Mouse (Mus musculus) liver, adult 2 months (tissue): Measurements from ENCODE around the gene Armc7. TPM values are rescaled to one million over a fixed set of nuclear protein-coding genes. Genes with fewer than 3 reads are reported as not detected.
"Not testable (repeated sequence)": the region's sequence is repeated elsewhere in the genome, so short reads cannot be mapped to it uniquely, and the experiment has no call there.

Experiments used
- DNase-seq: peaks from one replicate; pipeline ENCODE4 v3.0.0-alpha.2; 2011; ENCODE audit warnings: low read depth, low spot score; ENCODE audit errors: extremely low read depth
- H3K27ac ChIP-seq: fragments of 200-500 bp; replicated peaks from 2 replicates; pipeline ENCODE4 v1.5.1; 2012; ENCODE audit warnings: low read depth, mild to moderate bottlenecking, control low read depth, inconsistent platforms, low read length; ENCODE audit not compliant: insufficient read depth
- H3K27me3 ChIP-seq: fragments of 200-500 bp; 2 replicates; pipeline ENCODE4 v1.6.1; 2012; ENCODE audit warnings: mild to moderate bottlenecking, moderate library complexity, low read length, inconsistent platforms; ENCODE audit not compliant: control insufficient read depth, insufficient read depth
- H3K36me3 ChIP-seq: fragments of 200-500 bp; 2 replicates; pipeline ENCODE4 v1.6.1; 2012; ENCODE audit warnings: low read length, inconsistent platforms; ENCODE audit not compliant: control insufficient read depth, insufficient read depth
- H3K4me1 ChIP-seq: fragments of 200-500 bp; 2 replicates; pipeline ENCODE4 v1.6.1; 2011; ENCODE audit warnings: low read length; ENCODE audit not compliant: control insufficient read depth, insufficient read depth
- H3K4me3 ChIP-seq: fragments of 200-500 bp; 2 replicates; pipeline ENCODE4 v1.5.1; 2011; ENCODE audit warnings: low read depth, mild to moderate bottlenecking, control low read depth, low read length, moderate library complexity; ENCODE audit not compliant: insufficient read depth
- H3K79me2 ChIP-seq: fragments of 200-500 bp; 2 replicates; pipeline ENCODE4 v1.6.1; 2012; ENCODE audit warnings: inconsistent platforms, mild to moderate bottlenecking, low read length, moderate library complexity; ENCODE audit not compliant: control insufficient read depth, insufficient read depth
- H3K9ac ChIP-seq: fragments of 200-500 bp; 2 replicates; pipeline ENCODE4 v1.6.1; 2012; ENCODE audit warnings: low read depth, mild to moderate bottlenecking, control low read depth, inconsistent platforms, low read length
- CTCF ChIP-seq: fragments of 200-500 bp; IDR thresholded peaks from 2 replicates; pipeline ENCODE4 v1.5.1; 2011; ENCODE audit warnings: low read depth, low read length, control low read depth
- POLR2A ChIP-seq: fragments of 200-500 bp; IDR thresholded peaks from 2 replicates; pipeline ENCODE4 v1.6.1; 2011; ENCODE audit warnings: low read length, control low read depth; ENCODE audit not compliant: insufficient read depth; ENCODE audit errors: extremely low read depth
- WGBS: fragments of 180-500 bp; shearing (Covaris S2); methylation state at CpG from one replicate; pipeline ENCODE4 v1.1.7; 2018; 5-methylcytosine and 5-hydroxymethylcytosine counted together
- polyA plus RNA-seq: library from polyadenylated mRNA; depleted of rRNA; stranded (reverse); fragments of >200 nt; gene quantifications from 2 replicates; pipeline ENCODE4 v1.2.3, GENCODE M21; 2012
- total RNA-seq: library from RNA; depleted of rRNA; stranded (reverse); fragments of >200 nt; gene quantifications from 2 replicates; pipeline ENCODE4 v1.2.3, GENCODE M21; 2014

The Armc7 gene
- total and polyA plus RNA-seq, 2 experiments = 1.6 to 4.0 TPM

GRCm38 (mm10) chr11:115490441-115491355, 15.2 kb downstream of the Armc7 start:
- Histone ChIP-seq H3K27me3 (no peaks in the 10 kb centered on the region), H3K4me3 (peak overlapping the region; percentile 23; the same call in 1 of the 2 replicates), H3K9ac (peak overlapping the region; percentile 33; the same call in 1 of the 2 replicates), H3K27ac (no peak overlapping the region), H3K36me3 (no peaks in the 10 kb centered on the region), H3K79me2 (no peaks in the 10 kb centered on the region), H3K4me1 (no peaks in the 10 kb centered on the region)
- TF ChIP-seq CTCF = no peak
- TF ChIP-seq POLR2A = no peak
- 37% methylated on average over 25 of the region's 25 CpGs for WGBS
- no peak for DNase-seq

GRCm38 (mm10) chr11:115491356-115492083, 16.1 kb downstream of the Armc7 start, which contains the start of gene Nt5c:
Gene Nt5c, minus strand, starts transcription at chr11:115491862.
- TF ChIP-seq POLR2A (0 out of 2 replicates have a peak, but pooled peaks have one; percentile 34), CTCF (peak; percentile 58; the same call in 1 of the 2 replicates)
- WGBS = 0% methylated on average over 43 of the region's 43 CpGs
- H3K79me2 ChIP-seq = no peaks in the 10 kb centered on the region
- peak within 1 kb of the TSS; percentile 24 for H3K27ac ChIP-seq
- DNase-seq = peak; percentile 67
- peak within 1 kb of the TSS; percentile 66 for H3K9ac ChIP-seq
- peak within 1 kb of the TSS; percentile 79 for H3K4me3 ChIP-seq
- H3K4me1 ChIP-seq = no peaks in the 10 kb centered on the region
- no peaks in the 10 kb centered on the region for H3K36me3 ChIP-seq
- no peaks in the 10 kb centered on the region for H3K27me3 ChIP-seq

- no peak overlapping the region for H3K4me3 ChIP-seq
- no peaks in the 10 kb centered on the region for H3K36me3 ChIP-seq
- no peaks in the 10 kb centered on the region for H3K79me2 ChIP-seq
- H3K4me1 ChIP-seq = no peaks in the 10 kb centered on the region
- no peak overlapping the region for H3K27ac ChIP-seq
- TF ChIP-seq CTCF (no peak), POLR2A (no peak)
- H3K9ac ChIP-seq = no peak overlapping the region
- no peak for DNase-seq
- no peaks in the 10 kb centered on the region for H3K27me3 ChIP-seq
- WGBS = 39% methylated on average over 6 of the region's 6 CpGs
Measured at GRCm38 (mm10) chr11:115492387-115492786, 16.9 kb downstream of the Armc7 start.

DNA sequence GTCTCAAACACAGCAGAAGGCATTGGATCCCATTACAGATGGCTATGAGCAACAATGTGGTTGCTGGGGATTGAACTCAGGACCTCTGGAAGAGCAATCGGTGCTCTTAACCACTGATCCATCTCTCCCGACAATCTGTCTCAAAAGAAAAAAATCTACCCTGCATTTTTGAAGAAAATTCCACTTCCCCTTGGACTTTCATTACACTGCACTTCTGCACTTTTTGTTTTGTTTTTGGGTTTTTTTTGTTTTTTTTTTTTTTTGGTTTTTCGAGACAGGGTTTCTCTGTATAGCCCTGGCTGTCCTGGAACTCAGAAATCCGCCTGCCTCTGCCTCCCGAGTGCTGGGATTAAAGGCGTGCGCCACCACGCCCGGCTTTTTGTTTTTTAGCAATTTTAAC, 21.1 kb downstream of the Armc7 start:
- H3K27me3 ChIP-seq, H3K4me1 ChIP-seq, H3K36me3 ChIP-seq, H3K27ac ChIP-seq, H3K79me2 ChIP-seq, DNase-seq, H3K4me3 ChIP-seq, H3K9ac ChIP-seq: not testable (repeated sequence)
- WGBS = 89% methylated on average over 9 of the region's 9 CpGs

DNA sequence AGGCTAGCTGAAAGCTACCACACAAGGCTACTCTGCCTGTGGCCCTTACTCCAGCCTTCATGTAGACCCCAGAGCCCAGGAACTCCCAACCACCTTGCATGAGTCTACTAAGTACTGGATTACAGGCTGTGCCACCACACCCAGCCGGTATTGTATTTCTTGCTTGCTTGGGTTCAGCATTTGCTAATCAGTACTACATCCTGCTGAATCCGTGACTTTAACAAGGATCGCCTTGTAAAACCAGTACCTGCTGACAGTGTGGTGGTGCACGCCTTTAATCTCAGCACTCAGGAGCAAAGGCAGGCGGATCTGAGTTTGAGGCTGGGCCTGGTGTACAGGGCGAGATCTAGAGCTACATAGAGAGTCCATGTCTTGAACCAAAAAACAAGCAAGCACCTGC, 27.2 kb downstream of the Armc7 start:
- Histone ChIP-seq H3K4me3 (no peak overlapping the region), H3K4me1 (no peaks in the 10 kb centered on the region), H3K79me2 (peaks cover 5% of the 10 kb centered on the region; the same call in 1 of the 2 replicates), H3K9ac (no peak overlapping the region), H3K27ac (no peak overlapping the region), H3K36me3 (peaks cover 3% of the 10 kb centered on the region; the same call in 1 of the 2 replicates), H3K27me3 (no peaks in the 10 kb centered on the region)
- no peak for DNase-seq
- TF ChIP-seq POLR2A (no peak), CTCF (no peak)
- WGBS = 84% methylated on average over 6 of the region's 6 CpGs
